Mouse (Mus musculus) liver, embryonic 18 days (tissue): Measurements from ENCODE around the gene Tcam1. TPM values are rescaled to one million over a fixed set of nuclear protein-coding genes. Genes with fewer than 3 reads are reported as not detected.

Experiments
- polyA plus RNA-seq: library from polyadenylated mRNA; depleted of rRNA; stranded (reverse); fragments of >200 nt; gene quantifications from 2 replicates; pipeline ENCODE4 v1.2.3, GENCODE M21; 2012; rRNA removed

Tcam1 gene
- polyA plus RNA-seq = 0.11 and 0.13 TPM in 2 replicates

DNA sequence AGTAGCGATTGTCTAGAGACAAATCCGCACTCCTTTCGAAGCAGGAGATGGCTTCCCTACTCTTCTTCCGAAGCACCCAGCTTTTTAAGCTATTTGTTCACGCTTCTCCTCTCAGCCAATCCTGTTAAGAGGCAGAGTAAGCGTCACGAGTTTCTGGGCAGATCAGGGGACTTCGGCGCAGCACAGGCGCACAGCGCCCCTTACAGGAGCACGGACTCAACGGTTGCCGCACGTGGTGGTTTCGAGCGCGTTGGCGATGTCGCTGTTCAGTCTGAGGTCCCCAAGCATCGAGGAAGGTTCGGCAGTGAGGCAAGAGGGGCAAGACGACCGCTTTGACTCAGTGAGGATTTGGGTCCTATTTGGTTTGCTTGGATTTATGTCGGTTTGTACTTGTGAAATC lies at the start of gene Tcam1:
Gene Tcam1, plus strand, starts transcription at position 219 of the 400 bp plus-strand sequence.

DNA sequence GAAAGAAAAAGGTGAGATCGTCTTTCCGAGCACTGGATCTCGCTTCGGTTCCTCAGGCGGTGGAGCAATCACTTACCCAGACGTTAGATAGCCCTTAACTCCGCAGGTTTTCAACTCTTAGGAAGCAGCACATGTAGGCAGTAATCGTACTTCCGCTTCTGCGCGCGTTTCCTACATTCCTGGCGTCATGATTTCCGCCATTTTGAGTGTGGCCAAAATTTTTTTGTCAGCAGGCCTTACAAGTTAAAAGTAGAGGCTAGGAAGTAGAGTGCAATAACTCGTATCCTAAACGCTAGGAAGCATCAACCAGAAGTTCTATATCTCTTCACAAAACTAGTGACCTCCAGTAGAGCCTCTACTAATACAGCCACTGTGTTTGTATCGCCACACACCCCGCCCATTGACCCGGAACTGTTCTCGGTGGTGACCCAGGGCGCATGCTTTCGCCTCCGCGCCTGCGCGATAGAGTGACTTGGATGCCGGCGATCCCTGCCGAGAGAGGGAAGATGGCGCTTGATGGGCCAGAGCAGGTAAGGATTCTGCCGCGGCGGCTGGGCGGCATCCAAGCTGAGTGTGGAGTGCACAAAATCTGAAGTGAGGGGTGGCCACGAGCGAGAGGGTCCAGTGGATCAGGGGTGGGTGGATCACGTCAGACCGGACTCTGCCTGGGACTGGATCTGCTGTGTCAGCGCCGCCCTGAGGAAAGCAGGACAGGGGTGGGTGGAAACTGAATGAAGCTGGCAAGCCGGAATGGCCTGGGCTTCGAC lies 20.6 kb upstream of the Tcam1 start, which contains the start of the genes Ftsj3 and Psmc5:
Gene Ftsj3, minus strand, starts transcription at position 395 of the 767 bp plus-strand sequence.
Gene Psmc5, plus strand, starts transcription at position 470 of the 767 bp plus-strand sequence.

DNA sequence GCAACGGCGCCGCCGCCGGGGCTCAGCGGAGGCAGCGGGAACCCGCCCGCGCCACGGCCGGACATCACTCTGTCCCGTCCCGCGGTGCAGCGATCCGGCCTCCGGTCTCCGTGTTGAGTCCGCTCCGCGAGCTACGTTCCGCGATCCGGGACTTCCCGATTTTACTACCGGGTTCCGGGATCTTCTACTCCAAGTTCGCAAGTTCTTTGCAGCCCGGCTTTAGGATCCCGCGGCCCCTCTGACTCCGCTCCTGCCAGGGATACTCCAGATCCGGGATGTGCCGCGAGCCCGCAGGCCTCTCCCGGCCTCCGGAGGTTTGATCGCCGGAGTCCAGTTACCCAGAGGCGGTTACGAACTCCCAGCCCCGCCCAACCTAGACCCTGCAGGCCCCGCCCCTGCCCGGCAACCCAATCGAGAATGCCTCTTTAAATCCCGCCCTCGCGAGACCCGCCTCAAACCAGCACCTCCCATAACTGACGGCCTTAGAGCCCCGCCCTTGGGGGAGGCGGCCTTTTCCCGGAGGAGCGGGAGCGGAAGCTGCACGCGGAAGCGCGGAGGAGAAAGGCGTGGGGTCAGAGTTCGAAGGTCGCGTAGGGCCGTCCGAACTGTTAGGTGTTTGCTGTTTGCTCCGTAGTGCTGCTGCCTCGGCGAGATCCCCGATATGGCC lies 3.7 kb upstream of the Tcam1 start, which contains the start of gene Smarcd2:
Gene Smarcd2, minus strand, starts transcription at position 329 of the 667 bp plus-strand sequence.

DNA sequence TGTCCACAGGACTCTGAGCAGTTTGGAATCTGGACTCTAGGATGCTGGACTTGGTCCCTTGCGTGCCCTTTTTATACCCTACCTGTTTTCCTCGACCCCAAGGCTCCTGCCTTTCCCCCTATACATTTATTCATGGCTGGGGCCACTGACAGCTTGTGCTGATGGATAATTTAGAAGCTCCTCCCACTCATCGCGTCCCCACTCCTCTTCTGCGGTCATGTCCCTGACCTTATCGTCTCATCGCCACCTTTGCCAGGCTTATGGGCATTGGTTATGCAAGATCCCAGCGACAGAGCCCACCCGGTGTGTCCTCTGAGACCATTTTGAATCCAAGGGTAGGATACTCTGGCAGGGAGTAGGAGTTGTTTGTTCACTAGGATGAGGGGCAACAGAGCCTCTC lies 25.3 kb downstream of the Tcam1 start, which contains the start of gene Gh:
Gene Gh, minus strand, starts transcription at position 101 of the 400 bp plus-strand sequence.

DNA sequence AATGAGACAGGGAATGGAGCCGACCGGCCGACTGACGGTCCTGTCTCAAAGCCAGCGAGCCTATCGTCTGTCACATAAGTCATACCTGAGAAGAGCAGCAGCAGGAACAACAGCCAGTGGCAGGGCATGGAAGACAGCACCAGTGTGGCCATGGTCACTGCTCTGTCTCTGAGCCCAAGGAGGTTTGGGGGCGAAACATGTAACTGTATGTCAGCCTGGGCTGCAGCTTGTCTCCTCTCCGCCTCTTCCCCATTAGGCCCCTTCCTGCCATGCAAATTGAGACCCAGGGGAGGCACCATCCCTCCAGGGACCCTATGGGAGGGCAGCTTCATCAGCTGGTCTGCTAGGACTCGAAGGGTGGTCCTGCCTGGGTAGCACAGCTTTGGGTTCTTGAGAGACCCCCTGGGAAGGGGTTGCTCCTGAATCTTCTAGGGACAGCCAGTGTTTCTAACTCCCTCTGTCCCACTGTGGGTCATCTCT lies 37.9 kb downstream of the Tcam1 start, which contains the start of gene Cd79b:
Gene Cd79b, minus strand, starts transcription at position 430 of the 480 bp plus-strand sequence.

Other genes starting within 250 kb of the Tcam1 start
- 12.6 and 16.4 TPM in 2 replicates for gene Dcaf7, start 239.8 kb upstream of the Tcam1 start, polyA plus RNA-seq
- 8.7 and 9.4 TPM in 2 replicates for gene Taco1, start 210.6 kb upstream of the Tcam1 start, polyA plus RNA-seq
- 9.5 and 10.2 TPM in 2 replicates for gene Map3k3, start 192.1 kb upstream of the Tcam1 start, polyA plus RNA-seq
- gene Gm10840, start 115.8 kb upstream of the Tcam1 start, polyA plus RNA-seq = not detected in 2 replicates
- gene Limd2, start 115.8 kb upstream of the Tcam1 start, polyA plus RNA-seq = 39.4 and 40.4 TPM in 2 replicates
- 6.9 and 7.0 TPM in 2 replicates for gene Strada, start 74.5 kb upstream of the Tcam1 start, polyA plus RNA-seq
- gene Ccdc47, start 60.3 kb upstream of the Tcam1 start, polyA plus RNA-seq = 24.5 and 27.0 TPM in 2 replicates
- 11.9 and 13.5 TPM in 2 replicates for gene Ddx42, start 59.7 kb upstream of the Tcam1 start, polyA plus RNA-seq
- gene Ftsj3, start 20.6 kb upstream of the Tcam1 start, polyA plus RNA-seq = 15.5 and 16.4 TPM in 2 replicates
- gene Psmc5, start 20.5 kb upstream of the Tcam1 start, polyA plus RNA-seq = 60.5 and 63.5 TPM in 2 replicates
- gene Smarcd2, start 3.7 kb upstream of the Tcam1 start, polyA plus RNA-seq = 35.1 and 37.9 TPM in 2 replicates
- 0.07 and 0.08 TPM in 2 replicates for gene Gh, start 25.2 kb downstream of the Tcam1 start, polyA plus RNA-seq
- 14.8 and 21.6 TPM in 2 replicates for gene Cd79b, start 38.1 kb downstream of the Tcam1 start, polyA plus RNA-seq
- gene Scn4a, start 76.6 kb downstream of the Tcam1 start, polyA plus RNA-seq = 0.06 TPM in 2 replicates
- gene Prr29, start 88.8 kb downstream of the Tcam1 start, polyA plus RNA-seq = not detected in 2 replicates
- 17.5 and 19.2 TPM in 2 replicates for gene Icam2, start 111.4 kb downstream of the Tcam1 start, polyA plus RNA-seq
- gene Ern1, start 211.2 kb downstream of the Tcam1 start, polyA plus RNA-seq = 5.6 and 7.8 TPM in 2 replicates